In the genomic region with DNA sequence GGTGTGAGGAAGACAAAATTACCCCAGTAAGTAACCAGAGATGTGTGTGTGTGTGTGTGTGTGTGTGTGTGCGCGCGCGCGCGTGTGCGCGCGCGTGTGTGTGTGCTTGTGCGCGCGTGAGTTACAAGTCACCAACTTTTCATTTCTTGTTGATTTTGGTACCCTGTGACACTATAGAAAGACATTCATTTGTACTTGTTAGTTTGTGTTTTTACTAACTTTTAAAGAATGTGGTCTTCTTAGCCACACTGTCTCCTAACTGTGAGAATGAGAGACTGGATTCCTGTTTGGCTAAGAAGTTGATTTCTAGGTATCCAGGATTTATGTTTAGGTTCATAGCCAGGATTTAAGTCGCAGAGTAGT, we compare ENCODE assay signal across 8 mouse cellular contexts. TPM values are rescaled to one million over a fixed set of nuclear protein-coding genes. Genes with fewer than 3 reads are reported as not detected.
DNase-seq lines count a peak whose midpoint lies in the region; ATAC-seq and TF ChIP-seq lines count a peak whose summit lies in the region.

No protein-coding gene starts in this region.

- ATAC-seq in intestine, embryonic 14.5 days (replicated peaks; ENCODE audit: low FRiP score, low TSS enrichment, low read depth), result no peak
- ATAC-seq in neural tube, embryonic 13.5 days (ENCODE audit: low read depth), result no peak
- no peak for ATAC-seq in activated CD4-positive, CD25-positive, alpha-beta regulatory T cell, adult 4 months
- ATAC-seq in megakaryocyte progenitor cell, adult 5-6 weeks (replicated peaks; ENCODE audit: poor library complexity), result no peak

- H3K9me3 ChIP-seq in intestine, embryonic 14.5 days (ENCODE audit: control insufficient read depth, low read length), result no peaks in the 10 kb centered on the region
- H3K9me3 ChIP-seq in neural tube, embryonic 13.5 days, result no peaks in the 10 kb centered on the region

- H3K4me1 ChIP-seq in lung, adult 2 months (ENCODE audit: control insufficient read depth, insufficient read depth, low read length), result peaks cover 12% of the 10 kb centered on the region
- peaks cover 20% of the 10 kb centered on the region for H3K4me1 ChIP-seq in embryonic fibroblast, embryonic 13.5 days (ENCODE audit: control insufficient read depth, insufficient read depth, low read length)
- H3K4me1 ChIP-seq in intestine, embryonic 14.5 days (replicated peaks; ENCODE audit: control insufficient read depth, insufficient read depth, low read length), result peaks cover 19% of the 10 kb centered on the region
- H3K4me1 ChIP-seq in neural tube, embryonic 13.5 days (replicated peaks), result peaks cover 10% of the 10 kb centered on the region

- H3K4me3 ChIP-seq in lung, adult 2 months (replicated peaks; ENCODE audit: extremely low read depth, low read depth, low read length), result peak overlapping the region; percentile 6
- H3K4me3 ChIP-seq in embryonic fibroblast, embryonic 13.5 days (ENCODE audit: insufficient read depth, low read length), result no peak overlapping the region
- no peak overlapping the region for H3K4me3 ChIP-seq in intestine, embryonic 14.5 days (ENCODE audit: low read depth, low read length)
- no peak overlapping the region for H3K4me3 ChIP-seq in neural tube, embryonic 13.5 days

- intact Hi-C loops in left cerebral cortex, postnatal 10 days (cut with DNase I), result no loop called here

- no peaks in the 10 kb centered on the region for H3K36me3 ChIP-seq in intestine, embryonic 14.5 days (ENCODE audit: control insufficient read depth, insufficient read depth, low read length)
- H3K36me3 ChIP-seq in neural tube, embryonic 13.5 days, result no peaks in the 10 kb centered on the region

- no peak for TF ChIP-seq POLR2A in lung, adult 2 months (IDR thresholded peaks at IDR 0.05; ENCODE audit: borderline replicate concordance, extremely low read depth, low read depth, low read length)
- TF ChIP-seq POLR2A in embryonic fibroblast, embryonic 13.5 days (IDR thresholded peaks at IDR 0.05; ENCODE audit: low read depth, low read length), result no peak

- H3K27ac ChIP-seq in embryonic fibroblast, embryonic 13.5 days (ENCODE audit: insufficient read depth, low read length), result peak overlapping the region; percentile 67
- no peak overlapping the region for H3K27ac ChIP-seq in intestine, embryonic 14.5 days (ENCODE audit: low read depth)
- H3K27ac ChIP-seq in neural tube, embryonic 13.5 days (replicated peaks), result no peak overlapping the region

- 4% methylated on average over 14 of the region's 14 CpGs for WGBS in lung, adult 2 months
- 23% methylated on average over 14 of the region's 14 CpGs for WGBS in intestine, embryonic 14.5 days
- 77% methylated on average over 14 of the region's 14 CpGs for WGBS in neural tube, embryonic 13.5 days

- no peak for DNase-seq in lung, adult 2 months
- no peak for DNase-seq in lung, postnatal 10 days
- DNase-seq in intestine, embryonic 14.5 days (ENCODE audit: low spot score), result no peak
- DNase-seq in left cerebral cortex, postnatal 10 days (ENCODE audit: extremely low spot score in 1 of 2, low spot score in 2 of 2), result no peak

- peak overlapping the region; percentile 44 for H3K4me2 ChIP-seq in intestine, embryonic 14.5 days (ENCODE audit: low read length)
- peak overlapping the region; percentile 35 for H3K4me2 ChIP-seq in neural tube, embryonic 13.5 days

- H3K27me3 ChIP-seq in intestine, embryonic 14.5 days (replicated peaks; ENCODE audit: control insufficient read depth, insufficient read depth, low read length), result no peaks in the 10 kb centered on the region
- peaks cover 20% of the 10 kb centered on the region for H3K27me3 ChIP-seq in neural tube, embryonic 13.5 days

- no peak overlapping the region for H3K9ac ChIP-seq in intestine, embryonic 14.5 days (ENCODE audit: low read length)
- H3K9ac ChIP-seq in neural tube, embryonic 13.5 days, result no peak overlapping the region

- TF ChIP-seq CTCF in lung, adult 2 months (IDR thresholded peaks at IDR 0.05; ENCODE audit: insufficient read depth, low read length), result no peak
- TF ChIP-seq CTCF in embryonic fibroblast, embryonic 13.5 days (IDR thresholded peaks at IDR 0.05; ENCODE audit: borderline replicate concordance, insufficient read depth, low read length), result no peak

RNA-seq across cellular contexts. Expression of a gene that starts 29.9 kb away (rescaled TPM):
- 14.5 and 27.0 TPM in 2 replicates for polyA plus RNA-seq in lung, adult 2 months (2012; rRNA removed)
- polyA plus RNA-seq in embryonic fibroblast, embryonic 13.5 days (2011; ENCODE audit: insufficient read length, low read depth, missing spikeins), result 3.6 and 7.5 TPM in 2 replicates
- 16.2 and 19.4 TPM in 2 replicates for polyA plus RNA-seq in intestine, embryonic 14.5 days (2014; fragmentation: Nextera tagmentation; extraction: Ambion mirVana)
- polyA plus RNA-seq in neural tube, embryonic 13.5 days (2015; fragmentation: Nextera tagmentation; extraction: Ambion mirVana), result 6.0 and 12.5 TPM in 2 replicates
- 1 to 10 TPM in 1 of 2 experiments, under 1 TPM in 1; 0.25 to 3.0 TPM for polyA plus RNA-seq in activated CD4-positive, CD25-positive, alpha-beta regulatory T cell, adult 4 months (2017; shearing (Covaris generic))
- 0.12 and 0.20 TPM in 2 replicates for total RNA-seq in megakaryocyte progenitor cell, adult 5-6 weeks (2015)
- total RNA-seq in megakaryocyte progenitor cell, adult 5-6 weeks (2017), result under 0.01 and 0.37 TPM in 2 replicates
- total RNA-seq in left cerebral cortex, postnatal 10 days (2021), result 10 to 100 TPM; 11.6 to 17.2 TPM
